Mouse (Mus musculus) layer of hippocampus, adult 2 months (tissue): ENCODE measurements at regions not wholly inside any gene's neighbourhood (a gene's known extent, or its start where the extent isn't known, plus 50 kb on each side); places are given as distances from the start of the nearest gene placed in this dataset.
A peak's percentile ranks its signal among the peaks of the same experiment; 100 is the strongest.

Experiments used
- DNase-seq, 2 experiments: peaks; one replicate each; pipeline ENCODE4 v3.0.0; 2022; ENCODE audit warnings: low spot score in 2 of 2
- H3K27ac ChIP-seq: fragments of 200-600 bp; 2 replicates; pipeline ENCODE4 v1.8.1; 2022
- H3K4me3 ChIP-seq: fragments of 200-600 bp; 2 replicates; pipeline ENCODE4 v1.8.1; 2022; ENCODE audit warnings: mild to moderate bottlenecking
- CTCF ChIP-seq: fragments of 200-600 bp; conservative IDR thresholded peaks from 2 replicates; pipeline ENCODE4 v1.8.1; 2022; ENCODE audit warnings: antibody characterized with exemption, mild to moderate bottlenecking, moderate library complexity

DNA sequence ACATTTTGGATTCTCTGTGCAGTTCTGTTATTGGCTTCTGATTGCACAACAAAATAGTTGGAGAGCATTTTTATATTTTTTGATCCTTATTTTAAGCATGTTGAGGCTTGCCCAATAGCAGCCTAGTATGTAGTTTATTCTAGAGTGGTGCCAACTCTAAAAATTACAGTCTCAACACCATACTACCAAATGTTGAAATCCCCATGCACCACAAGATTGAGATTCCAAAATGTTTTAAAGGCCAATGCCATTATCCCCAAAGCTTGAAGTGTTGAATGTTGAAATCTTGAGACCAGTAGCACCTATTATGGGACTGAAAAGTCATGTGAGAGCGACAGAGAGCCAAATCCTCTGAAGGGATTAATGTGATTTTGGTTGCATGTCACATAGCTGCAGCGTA is 104.9 kb upstream of the Rbms1 start:
- TF ChIP-seq CTCF, result no peak
- Histone ChIP-seq H3K27ac (no peak overlapping the region), H3K4me3 (no peak overlapping the region)
- DNase-seq, result no peak

DNA sequence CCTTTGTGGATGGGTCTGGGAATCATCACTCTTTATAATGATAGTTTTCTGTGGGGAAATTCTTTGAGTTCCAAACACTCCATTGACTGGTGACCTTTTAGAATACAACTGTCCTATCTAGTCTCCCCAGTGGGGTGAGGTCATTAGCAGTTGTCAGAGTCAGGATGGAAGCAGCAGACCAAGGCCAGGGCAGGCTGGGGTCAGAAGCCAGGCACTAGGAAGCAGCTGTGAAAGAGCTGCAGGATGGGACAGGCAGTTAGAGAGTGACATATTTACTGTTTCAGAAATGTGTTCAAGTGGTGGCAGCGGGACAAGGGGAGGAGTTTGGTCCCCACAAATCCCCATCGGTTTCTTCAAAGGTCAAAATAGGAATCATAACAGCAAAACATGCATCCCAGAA is 99.1 kb upstream of the Rbms1 start:
- no peak for TF ChIP-seq CTCF
- Histone ChIP-seq H3K4me3 (no peak overlapping the region), H3K27ac (no peak overlapping the region)
- DNase-seq, result no peak

DNA sequence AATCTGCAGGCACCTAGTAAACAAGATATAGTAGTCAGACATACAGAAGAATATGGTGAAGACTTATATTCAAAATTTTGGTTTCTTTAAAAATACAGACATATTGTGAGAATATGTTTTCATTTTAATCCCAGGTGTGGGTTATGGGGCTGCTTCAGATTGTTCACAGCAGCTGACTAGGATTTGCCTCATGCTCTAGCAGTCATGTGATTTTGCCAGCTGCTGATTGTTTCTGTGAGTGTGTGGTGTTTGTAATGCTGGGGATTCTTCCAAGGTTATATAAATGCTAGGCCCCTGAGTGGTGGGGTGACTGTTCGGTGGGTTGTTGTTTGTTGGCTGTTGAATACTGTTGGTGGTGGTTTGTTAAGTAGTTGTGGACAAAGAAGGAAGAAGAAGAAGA is 97.9 kb upstream of the Rbms1 start:
- DNase-seq, result no peak
- TF ChIP-seq CTCF, result no peak
- H3K27ac ChIP-seq, result no peak overlapping the region
- H3K4me3 ChIP-seq, result no peak overlapping the region

DNA sequence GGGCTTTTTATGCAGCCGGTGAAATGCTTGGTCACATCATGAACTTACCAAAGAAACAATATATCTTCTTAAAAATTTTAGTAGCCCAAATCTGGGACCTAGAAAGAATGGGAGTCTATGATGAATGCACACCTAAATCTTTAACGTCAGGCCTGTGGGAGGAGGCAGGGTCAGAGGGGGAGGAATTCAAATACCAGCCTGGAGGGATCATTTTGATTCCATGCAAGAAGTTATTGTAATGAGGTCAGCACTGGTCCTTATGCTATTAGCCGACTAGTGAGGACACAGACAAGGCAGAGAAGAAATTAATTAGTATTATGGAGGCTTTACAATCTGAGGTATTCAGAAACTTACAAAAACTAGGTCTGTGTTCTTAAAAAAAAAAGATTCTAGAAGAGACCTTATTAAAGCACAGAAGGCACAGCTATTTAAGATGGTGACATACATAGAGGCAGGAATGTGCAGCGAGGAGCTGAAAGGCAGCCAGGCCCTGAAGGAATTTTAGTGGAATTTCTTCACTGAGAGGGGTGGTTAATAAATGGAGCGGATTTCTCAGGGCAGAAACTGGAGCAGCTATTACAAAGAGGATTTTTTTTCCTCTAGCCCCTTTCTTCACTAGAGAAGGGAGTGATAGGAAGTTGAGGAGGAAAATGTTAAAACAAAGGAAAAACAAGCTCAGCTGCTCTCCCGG is 95.7 kb upstream of the Rbms1 start:
- Histone ChIP-seq H3K27ac (no peak overlapping the region), H3K4me3 (no peak overlapping the region)
- no peak for TF ChIP-seq CTCF
- no peak for DNase-seq

DNA sequence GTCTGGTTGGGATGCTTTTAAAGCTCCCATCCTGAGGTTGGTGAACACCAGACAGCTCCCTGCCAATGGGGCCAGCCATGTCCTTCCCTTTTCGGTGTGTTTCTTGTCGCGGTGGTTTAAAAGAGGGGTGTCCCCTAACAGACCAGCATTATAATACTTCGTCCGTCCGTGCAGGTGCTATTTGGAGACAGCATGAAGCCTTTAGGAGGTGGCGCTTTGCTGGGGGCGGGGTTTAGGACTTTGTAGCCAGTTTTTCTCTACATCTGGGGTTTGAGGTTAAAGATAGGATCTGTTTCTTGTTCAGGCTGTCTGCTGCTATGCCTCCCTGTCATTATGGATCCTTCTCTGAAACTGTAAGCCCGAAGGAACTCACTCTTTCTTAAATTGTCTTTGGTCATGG is 89.3 kb upstream of the Rbms1 start:
- no peak for TF ChIP-seq CTCF
- H3K27ac ChIP-seq, result no peak overlapping the region
- no peak for DNase-seq
- H3K4me3 ChIP-seq, result no peak overlapping the region

DNA sequence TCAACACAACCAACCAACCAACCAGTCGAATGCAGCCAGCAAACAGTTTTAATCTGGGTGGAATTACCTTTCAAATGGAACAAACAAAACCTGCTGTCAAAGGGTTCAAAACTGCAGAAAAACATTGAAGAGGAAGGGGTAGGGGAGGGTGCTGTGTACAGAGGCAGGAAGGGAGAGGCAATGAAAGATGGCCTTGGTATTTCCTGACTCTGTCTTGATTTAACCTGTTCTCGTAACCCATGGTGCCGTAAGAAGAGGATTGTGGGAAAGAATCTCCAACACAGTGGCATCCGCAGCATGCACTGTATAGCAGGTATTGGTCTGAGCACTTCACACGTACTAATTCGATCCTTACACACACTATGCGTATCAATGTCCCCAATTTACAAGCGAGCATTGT is 88.8 kb upstream of the Rbms1 start:
- no peak overlapping the region for H3K4me3 ChIP-seq
- H3K27ac ChIP-seq, result no peak overlapping the region
- no peak for TF ChIP-seq CTCF
- no peak for DNase-seq

DNA sequence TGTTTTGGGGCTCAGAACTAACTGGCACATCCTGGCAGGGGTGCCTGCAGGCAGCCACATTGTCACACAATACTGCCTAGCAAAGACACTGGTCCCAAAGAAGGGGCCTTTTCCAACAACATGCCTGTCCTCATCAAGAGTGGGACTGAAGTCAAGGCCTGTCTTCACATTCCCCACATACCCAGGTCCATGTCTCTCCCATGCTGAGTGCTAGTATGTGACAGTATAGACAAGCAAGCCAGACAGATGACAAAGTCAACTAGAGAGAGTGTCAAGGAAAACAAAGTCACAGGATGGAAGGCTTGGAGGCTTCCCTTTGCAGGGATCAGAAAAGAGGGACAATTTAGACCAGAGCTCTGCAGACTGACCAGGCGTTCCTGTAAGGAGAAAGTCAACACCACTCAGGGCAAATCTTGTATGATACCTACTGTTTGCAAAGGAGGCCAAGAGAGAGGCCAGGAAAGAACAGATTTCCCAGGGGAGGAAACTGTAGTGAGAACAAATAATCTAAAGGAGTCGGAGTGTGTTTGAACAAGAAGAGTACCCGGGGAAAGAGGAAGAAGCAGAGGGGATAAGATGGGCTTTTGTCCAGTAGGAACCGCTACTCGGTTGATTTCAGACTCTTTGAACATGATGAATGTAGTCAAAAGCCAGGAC is 83.2 kb upstream of the Rbms1 start:
- no peak overlapping the region for H3K4me3 ChIP-seq
- no peak for DNase-seq
- no peak overlapping the region for H3K27ac ChIP-seq
- no peak for TF ChIP-seq CTCF

DNA sequence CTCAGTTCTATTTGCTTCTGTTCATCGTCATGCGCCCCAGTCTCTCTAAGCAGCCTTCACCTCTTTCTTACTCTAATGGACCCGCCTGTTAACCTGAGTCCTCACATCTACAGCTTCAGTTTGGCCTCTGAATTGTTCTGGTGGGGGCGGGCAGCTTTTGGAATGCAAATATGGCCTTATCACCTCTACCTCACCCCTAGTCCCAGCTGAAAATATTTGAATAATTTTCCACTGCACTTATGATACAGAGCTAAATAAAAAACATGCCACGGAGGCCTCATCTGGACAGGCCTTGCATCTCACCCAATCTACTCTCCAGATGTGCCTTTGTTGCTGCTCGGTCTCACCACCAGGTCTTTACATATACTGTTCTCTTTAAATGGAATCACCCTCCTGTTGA is 82.5 kb upstream of the Rbms1 start:
- no peak overlapping the region for H3K27ac ChIP-seq
- TF ChIP-seq CTCF, result no peak
- H3K4me3 ChIP-seq, result no peak overlapping the region
- no peak for DNase-seq

DNA sequence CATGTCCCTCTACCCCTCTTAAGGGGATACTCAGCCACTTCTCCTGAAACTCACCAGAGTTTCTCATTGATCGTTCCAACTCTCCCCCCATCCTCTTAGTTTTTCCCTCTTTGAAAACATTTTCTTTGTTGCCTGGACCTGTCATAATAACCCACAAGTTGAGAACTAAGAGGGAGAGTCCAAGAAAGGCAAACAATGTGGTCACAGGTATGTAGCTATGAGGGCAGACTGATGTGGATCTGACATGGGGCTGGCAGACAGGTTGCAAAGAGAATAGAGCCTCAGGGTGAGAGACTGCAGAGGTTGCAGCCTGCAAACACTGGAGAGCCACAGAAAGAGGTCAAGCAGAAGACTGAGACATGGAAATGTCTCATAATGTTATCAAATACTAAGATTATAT is 69.9 kb upstream of the Rbms1 start:
- no peak for TF ChIP-seq CTCF
- H3K4me3 ChIP-seq, result no peak overlapping the region

DNA sequence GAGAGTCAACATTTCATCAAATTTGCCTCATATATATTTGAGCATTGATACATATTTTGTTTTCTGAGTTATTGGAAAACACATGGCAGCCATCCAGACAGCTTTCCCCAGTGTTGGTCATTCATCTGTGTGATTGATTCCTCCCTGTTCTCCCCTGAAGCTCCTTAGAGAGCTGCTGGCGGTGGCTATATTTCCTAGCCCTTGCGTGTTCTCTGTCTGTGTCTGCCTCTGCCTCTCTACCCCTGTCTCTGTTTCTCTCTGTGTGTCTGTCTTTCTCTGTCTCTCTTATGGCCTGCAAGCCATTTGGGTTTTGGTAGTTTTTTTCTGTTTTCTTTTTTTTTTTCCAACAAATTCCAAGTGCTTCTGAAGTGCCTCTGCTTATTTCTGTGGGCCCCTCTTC is 66.7 kb upstream of the Rbms1 start:
- Histone ChIP-seq H3K4me3 (no peak overlapping the region), H3K27ac (no peak overlapping the region)
- no peak for DNase-seq
- no peak for TF ChIP-seq CTCF

More for the DNA sequence above, 69.9 kb upstream of the Rbms1 start:
- DNase-seq, result no peak
- H3K27ac ChIP-seq, result no peak overlapping the region

DNA sequence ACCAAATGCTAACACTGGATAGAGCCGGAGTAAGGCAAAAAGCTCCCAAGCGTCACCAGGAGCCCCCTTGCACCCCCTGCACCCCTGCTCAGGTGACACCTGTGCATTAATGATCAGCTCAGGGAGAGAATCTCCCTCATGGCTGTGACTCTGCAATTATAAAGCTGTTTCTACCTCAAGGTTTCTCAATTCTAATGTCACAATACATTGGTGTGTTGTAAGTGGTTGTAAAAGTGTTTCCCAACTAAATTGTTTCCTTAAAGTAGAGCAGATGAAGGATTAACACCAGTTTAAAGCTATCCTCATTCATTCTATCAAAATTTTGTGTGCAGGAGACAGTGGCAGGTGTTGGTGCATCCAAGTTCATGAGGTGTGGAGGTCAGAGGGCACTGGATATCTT is 65.6 kb upstream of the Rbms1 start:
- no peak for TF ChIP-seq CTCF
- no peak overlapping the region for H3K4me3 ChIP-seq
- no peak for DNase-seq
- no peak overlapping the region for H3K27ac ChIP-seq

DNA sequence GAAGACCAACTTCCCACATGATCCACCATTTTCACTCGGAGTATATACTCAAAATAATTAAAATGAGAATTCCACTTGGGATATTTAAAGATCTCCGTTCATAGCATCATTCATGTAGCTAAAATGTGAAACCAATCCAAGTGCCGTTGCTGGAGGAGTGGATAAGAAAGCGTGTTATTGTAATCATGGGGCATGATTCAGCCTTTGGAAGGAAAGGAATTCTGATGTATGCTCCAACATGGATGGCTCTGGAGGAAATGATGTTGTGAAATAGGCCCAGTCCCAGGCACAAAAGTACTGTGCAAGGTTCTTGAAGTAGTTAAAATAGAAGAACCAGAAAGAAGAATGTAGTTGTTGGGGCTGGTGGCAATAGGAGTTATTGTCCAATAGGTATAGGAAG is 64.7 kb upstream of the Rbms1 start:
- no peak for TF ChIP-seq CTCF
- DNase-seq, result no peak
- Histone ChIP-seq H3K4me3 (no peak overlapping the region), H3K27ac (no peak overlapping the region)

DNA sequence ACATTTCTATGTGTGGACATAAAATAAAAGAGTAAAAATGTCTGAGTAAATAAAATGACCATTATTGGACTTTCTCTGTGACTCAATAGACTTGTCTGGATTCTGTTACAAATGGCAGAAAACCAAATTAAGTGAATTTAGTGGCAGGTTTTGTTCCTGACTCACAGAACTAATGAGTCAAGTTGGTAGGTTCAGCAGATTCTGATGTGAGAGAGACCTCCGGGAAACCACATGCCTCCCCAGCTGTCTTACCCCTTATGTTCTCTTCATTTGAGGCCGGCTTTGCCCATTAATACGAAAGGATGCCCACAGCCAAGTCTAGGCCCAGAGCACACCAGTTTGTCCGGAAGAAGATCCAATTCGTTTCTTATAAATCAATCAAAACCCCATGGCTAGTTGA is 59.4 kb upstream of the Rbms1 start:
- peak; percentile 15 to 39 for DNase-seq

DNA sequence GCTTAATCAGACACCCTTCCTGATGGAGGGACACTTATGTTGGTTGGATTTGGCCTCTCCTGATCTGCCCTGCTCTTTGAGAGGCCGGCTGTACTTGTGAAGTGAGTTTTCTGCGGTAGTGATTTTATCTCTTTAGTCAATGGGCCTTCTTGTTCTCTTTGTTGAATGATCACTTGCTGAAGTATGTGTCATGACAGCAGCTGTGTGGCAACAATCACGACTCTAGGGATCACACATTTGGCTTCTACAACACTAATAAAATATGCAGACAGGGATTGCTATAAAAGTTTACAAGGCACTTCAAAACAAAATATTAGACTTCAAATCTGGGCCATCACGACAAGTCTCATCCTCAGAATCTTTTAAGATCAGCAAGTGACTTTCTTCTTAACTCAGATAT is 57.8 kb upstream of the Rbms1 start:
- H3K4me3 ChIP-seq, result no peak overlapping the region
- no peak for DNase-seq
- no peak overlapping the region for H3K27ac ChIP-seq
- no peak for TF ChIP-seq CTCF

More for the DNA sequence above, 59.4 kb upstream of the Rbms1 start:
- H3K27ac ChIP-seq, result no peak overlapping the region
- no peak for TF ChIP-seq CTCF
- no peak overlapping the region for H3K4me3 ChIP-seq
